Mouse (Mus musculus) thymus, postnatal 25 days (tissue): Measurements from ENCODE around the gene Hexim2.

Source experiments
- DNase-seq: peaks from one replicate; pipeline ENCODE4 v3.0.0; 2022

The Hexim2 gene

DNA sequence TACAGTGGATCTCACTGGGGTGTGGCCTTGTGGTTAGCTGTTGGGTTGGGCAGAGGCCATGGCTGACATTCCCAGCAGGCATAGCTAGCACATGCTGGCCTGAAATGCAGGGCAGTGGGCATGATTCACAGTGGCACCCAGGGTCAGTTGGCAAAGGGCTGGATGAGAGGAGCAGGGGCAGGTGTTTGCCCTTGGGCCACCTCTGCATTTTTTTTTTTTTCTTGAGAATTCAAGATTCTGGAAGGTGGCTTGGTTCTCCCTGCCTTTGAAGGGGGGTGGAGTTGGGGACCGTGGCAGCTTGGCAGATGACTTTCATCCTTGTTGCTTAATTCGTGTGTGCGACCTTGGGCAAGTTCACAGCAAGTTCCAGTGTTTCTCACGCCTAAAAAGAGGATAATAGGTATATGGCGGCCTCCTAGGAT, 42.2 kb downstream of the Hexim2 start:
- DNase-seq = peak; percentile 52

DNA sequence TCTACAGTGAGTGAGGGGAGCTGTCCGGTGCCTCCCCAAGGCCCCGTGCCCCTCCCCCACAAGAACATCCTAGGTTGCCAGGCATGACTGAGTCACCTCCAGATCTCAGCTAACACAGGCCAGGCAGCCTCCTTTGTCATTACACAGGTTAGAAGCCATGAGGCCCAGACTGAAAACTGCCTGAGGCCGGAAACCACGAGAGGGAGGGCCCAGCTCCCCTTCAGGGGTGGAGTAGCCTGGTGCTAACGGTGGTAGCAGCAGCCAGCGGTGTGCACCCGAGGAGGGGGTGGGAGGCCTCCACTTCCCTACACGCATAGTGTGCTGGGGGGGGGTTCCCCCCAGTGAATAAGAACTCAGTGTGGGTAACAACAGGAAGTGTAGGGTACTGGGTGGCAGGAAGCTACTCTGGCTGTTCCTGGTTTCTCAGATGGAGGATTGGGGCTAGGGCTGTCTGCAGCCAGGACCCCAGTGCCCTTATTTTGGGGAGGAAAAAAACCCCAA, 42.7 kb downstream of the Hexim2 start:
- DNase-seq = peak; percentile 93

DNA sequence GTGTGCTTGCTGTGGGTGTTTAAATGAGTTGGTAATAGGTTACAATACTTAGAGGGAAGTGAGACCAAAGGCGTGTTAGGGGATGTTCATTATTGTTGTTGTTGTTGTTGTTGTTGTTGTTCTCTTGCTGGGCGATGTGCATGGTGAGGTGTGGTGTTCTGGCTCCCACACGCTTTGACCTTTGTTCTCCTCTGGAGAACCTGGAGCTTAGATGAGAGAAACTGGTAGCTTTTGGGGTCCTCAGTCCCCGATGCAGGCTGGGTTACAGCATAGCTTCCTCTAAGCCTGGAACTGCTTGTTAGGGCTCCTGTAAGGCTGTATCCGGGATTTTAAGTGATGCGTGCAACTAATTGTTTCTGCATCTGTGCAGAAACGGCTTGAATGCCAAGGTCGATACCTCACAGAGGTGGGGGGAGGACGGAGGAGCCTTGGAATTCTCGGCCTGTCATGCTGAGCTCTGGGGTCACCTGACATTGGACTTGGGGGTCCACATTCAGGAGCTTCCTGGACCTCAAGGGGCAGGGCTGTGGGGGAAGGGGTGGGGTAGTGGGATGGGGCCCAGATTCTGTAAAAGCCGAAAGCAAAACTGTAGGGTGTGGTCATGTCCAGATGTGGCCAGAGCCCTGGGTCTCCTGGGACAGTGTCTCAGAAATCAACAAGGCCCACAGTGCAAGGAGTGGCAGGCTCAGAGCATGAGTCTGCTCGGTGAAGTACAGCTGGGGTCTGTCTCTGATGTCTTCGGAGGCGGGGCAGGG, 43.6 kb downstream of the Hexim2 start:
- peak; percentile 36 for DNase-seq

DNA sequence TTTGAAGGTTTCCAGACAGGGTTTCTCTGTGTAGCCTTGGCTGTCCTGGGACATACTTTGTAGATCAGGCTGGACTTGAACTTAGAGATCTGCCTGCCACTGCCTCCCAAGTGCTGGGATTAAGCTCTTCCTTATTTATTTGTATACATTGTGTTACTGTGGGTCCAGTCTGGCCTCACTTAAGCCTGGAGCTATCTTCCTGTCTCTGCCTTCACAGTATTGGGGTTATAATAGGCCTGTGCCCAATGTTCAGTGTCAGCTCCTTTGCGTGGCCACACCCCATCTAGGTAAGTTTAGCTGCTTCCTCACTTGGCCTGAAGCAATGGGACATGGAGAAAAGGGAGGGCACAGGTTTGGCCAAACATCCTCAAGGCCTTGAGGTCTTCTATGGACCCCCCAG, 44.3 kb downstream of the Hexim2 start:
- DNase-seq = no peak

DNA sequence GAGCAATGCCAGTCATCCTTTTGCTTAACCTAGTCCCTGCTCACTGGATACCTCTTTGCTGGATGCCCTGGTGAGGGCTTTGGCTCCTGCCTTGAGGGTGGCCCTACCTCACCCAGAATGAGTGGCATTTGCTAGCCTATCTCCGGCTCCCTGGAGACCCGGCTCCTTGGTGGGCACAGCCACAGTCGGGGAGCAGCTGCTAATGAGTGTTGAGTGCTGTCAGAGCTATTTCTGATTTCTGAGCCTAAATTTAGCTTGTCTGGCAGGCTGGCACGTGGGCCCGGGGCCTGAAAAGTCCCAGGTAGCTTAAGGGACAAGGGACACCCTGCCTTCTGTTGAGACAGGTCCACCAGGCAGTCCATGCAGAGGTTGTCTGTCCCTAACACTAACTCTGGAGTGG, 45.0 kb downstream of the Hexim2 start:
- DNase-seq = no peak

DNA sequence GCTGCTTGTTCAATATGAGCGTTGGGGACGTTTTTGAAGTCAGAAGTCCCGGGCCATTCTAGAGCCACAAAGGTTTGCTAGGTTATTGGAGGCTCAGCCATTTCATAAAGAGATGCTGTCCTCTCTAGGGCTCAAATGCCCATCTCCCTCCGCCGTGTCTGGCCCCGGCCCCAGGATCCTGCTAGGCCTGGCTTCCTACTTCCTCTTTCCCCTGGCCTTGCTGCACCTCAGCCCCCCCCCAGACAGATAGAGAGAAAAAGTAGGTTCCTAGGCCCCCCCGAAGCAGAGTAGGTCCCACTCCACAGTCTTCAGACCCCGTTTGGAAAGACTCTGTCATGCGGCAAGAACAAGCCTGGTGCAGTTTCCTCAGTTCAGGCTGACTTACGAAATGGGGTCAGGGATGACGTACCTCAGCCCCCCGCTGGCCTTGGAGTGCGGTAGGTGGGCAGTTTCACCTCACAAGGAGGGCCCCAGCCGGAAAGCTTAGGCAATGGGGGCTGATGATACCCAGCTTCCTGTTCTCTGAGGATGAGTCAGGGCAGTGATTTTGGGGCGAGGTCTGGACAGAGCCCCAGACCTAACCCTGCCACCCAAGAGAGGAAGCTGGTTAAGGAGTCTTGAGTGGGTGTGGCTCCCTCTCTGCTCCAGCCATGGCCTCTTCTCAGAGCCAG, 45.7 kb downstream of the Hexim2 start:
- DNase-seq = no peak

DNA sequence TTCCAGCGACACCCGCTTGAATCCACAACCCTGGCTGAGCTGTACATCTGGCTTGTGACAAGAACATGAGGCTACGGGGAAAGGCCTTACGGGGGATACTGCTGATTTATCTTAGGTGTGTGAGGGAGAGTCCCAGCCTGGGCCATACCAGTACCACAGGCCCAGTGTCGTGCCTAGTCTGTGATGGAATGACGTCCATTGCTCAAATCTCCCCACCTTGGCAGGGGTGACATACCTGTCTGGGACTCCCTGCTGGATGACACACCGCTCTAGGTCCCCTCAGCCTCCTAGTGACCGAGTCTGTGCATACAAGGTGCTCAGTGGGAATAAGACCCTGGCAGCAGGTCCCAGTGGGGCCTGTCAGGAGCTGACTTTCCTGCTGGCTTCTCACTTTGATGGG, 46.5 kb downstream of the Hexim2 start:
- no peak for DNase-seq

DNA sequence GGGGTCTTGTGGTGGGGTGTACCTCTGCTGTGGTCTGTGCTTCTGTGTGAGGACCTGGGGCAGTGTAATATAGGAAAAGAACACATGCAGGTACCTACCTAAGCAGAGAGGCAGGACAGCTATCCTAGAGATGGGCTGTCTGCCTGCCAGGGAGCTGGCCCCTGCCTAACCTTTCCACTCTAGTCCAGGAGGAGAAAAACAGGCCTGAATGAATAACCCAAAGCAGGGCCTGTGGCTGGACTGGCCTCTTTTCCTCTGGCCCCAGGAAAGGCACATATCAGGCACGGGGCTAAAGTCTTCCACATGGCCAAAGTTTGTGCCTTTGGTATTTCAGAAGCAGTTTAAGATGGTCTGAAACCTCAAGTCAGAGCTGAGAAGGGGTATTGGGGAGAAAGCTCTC, 48.2 kb downstream of the Hexim2 start:
- no peak for DNase-seq

DNA sequence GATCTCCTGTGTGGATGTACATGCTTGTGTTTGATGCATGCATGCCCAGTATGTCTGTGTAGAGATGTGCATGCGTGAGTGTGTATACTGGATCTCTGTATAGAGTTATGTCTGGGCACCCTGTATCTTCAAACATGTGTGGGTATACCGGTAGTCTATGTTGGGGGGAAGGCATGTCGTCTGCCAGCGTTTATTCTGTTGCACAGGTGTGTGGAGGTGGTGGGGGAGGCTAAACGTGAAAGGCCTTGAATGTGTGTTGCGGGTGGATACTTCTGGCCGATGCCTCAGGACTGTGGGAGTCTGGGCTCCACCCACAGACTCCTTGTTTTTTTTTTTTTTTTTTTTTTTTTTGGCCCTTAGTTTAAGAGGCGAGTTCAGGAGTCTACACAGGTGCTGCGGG, 49.1 kb downstream of the Hexim2 start:
- DNase-seq = no peak

DNA sequence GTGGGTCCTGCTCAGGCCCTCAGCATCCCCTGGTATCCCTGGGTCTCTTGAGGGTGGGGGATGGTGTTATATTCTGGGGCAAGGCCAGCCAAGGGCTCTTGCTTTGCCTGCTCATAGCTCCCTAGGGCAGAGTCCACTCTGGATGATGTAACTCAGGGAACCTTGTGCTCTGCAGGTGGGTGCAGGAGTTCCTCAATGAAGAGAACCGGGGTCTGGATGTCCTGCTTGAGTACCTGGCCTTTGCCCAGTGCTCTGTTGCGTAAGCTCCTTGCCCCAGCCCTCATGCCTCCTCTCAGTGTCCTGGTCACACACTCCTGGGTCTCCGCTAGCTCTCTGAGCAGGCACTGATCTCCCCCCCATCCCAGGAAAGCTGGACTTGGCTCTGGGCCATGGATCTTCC, 49.7 kb downstream of the Hexim2 start:
- DNase-seq = no peak

DNA sequence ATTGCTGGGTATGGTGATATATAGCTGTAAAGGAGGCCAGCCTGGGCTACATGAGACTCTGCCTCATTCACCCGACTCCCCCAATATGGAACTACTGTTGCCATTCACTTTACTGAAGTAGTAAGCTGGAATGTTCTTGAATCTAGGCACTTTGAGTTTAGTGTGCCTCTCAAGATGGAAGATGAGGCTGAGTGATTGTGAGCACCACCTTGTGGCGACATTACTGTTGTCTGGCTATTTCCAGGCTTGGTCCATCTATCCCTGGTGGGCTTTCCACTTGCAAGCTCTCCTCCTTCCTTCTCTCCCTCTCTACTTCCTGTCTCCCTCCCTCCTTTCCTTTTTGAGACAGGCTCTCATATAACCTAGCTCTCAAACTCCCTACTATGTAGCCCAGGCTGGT, 52.7 kb downstream of the Hexim2 start:
- peak; percentile 66 for DNase-seq
